In genomic region chr13:41520549-41521161, GRCm38 (mm10) we compare ENCODE assay signal across 34 mouse cellular contexts. TPM values are rescaled to one million over a fixed set of nuclear protein-coding genes. Genes with fewer than 3 reads are reported as not detected.
DNase-seq lines count a peak whose midpoint lies in the region; ATAC-seq and TF ChIP-seq lines count a peak whose summit lies in the region.
"Had no signal": no experiment of that assay in that cellular context is flagged by ENCODE, and none has a peak within 500 bp of the region (broad histone marks: within the 10 kb centered on the region; RNA-seq: fewer than 3 reads in every experiment).

No protein-coding gene starts in this region.

- dilution Hi-C loops in CH12.LX (cut with MboI; ENCODE audit: extremely low pct_ligation_motif_present, extremely low pct_unique_long_range_greater_than_20kb, low sequenced_read_pairs), result no loop called here

- no peaks in the 10 kb centered on the region for H3K27me3 ChIP-seq in liver, adult 2 months (ENCODE audit: control insufficient read depth, insufficient read depth, low read length)
- no peaks in the 10 kb centered on the region for H3K27me3 ChIP-seq in liver, postnatal 0 days (ENCODE audit: insufficient read depth, low read length)
- no peaks in the 10 kb centered on the region for H3K27me3 ChIP-seq in CH12.LX (replicated peaks)
- H3K27me3 ChIP-seq in forebrain, embryonic 13.5 days, result no peaks in the 10 kb centered on the region
- H3K27me3 ChIP-seq: heart, embryonic 13.5 days; limb, embryonic 15.5 days; lung, embryonic 15.5 days; neural tube, embryonic 15.5 days; Patski had no signal

- H3K9ac ChIP-seq in liver, adult 2 months (ENCODE audit: low read depth, low read length), result no peak overlapping the region
- no peak overlapping the region for H3K9ac ChIP-seq in liver, postnatal 0 days (replicated peaks)
- no peak overlapping the region for H3K9ac ChIP-seq in CH12.LX (ENCODE audit: insufficient read depth, low read depth)
- no peak overlapping the region for H3K9ac ChIP-seq in forebrain, embryonic 13.5 days
- H3K9ac ChIP-seq: forebrain, postnatal 0 days; heart, embryonic 13.5 days; hindbrain, embryonic 14.5 days; limb, embryonic 15.5 days; liver, embryonic 14.5 days; lung, embryonic 15.5 days; neural tube, embryonic 15.5 days had no signal

- no peak overlapping the region for H3K27ac ChIP-seq in liver, adult 2 months (replicated peaks; ENCODE audit: insufficient read depth, low read depth, low read length)
- H3K27ac ChIP-seq in liver, postnatal 0 days (ENCODE audit: low read depth), result no peak overlapping the region
- H3K27ac ChIP-seq in CH12.LX (ENCODE audit: insufficient read depth, low read depth), result peak overlapping the region; percentile 53; the same call in 1 of the 2 replicates
- H3K27ac ChIP-seq in embryonic fibroblast, embryonic 13.5 days (ENCODE audit: insufficient read depth, low read length), result peak overlapping the region; percentile 70
- H3K27ac ChIP-seq in forebrain, embryonic 13.5 days, result no peak overlapping the region
- H3K27ac ChIP-seq: heart, embryonic 13.5 days; hindbrain, embryonic 14.5 days; limb, embryonic 10.5 days; limb, embryonic 15.5 days; liver, embryonic 14.5 days; lung, embryonic 15.5 days; macrophage; neural tube, embryonic 15.5 days; stomach, postnatal 0 days had no signal

- no peaks in the 10 kb centered on the region for H3K79me2 ChIP-seq in liver, adult 2 months (ENCODE audit: control insufficient read depth, insufficient read depth, low read length)
- H3K79me2 ChIP-seq in CH12.LX (replicated peaks; ENCODE audit: control insufficient read depth, extremely low read depth, insufficient read depth, poor library complexity, severe bottlenecking), result no peaks in the 10 kb centered on the region

- no peak for TF ChIP-seq RAD21 in CH12.LX (IDR thresholded peaks at IDR 0.05; ENCODE audit: low read depth, low read length)

- no peaks in the 10 kb centered on the region for H3K4me1 ChIP-seq in liver, adult 2 months (ENCODE audit: control insufficient read depth, insufficient read depth, low read length)
- H3K4me1 ChIP-seq in liver, postnatal 0 days (ENCODE audit: insufficient read depth), result peaks cover 4% of the 10 kb centered on the region; the same call in 1 of the 2 replicates
- peaks cover 11 to 39% of the 10 kb centered on the region in 2 experiments for H3K4me1 ChIP-seq in CH12.LX (ENCODE audit: control insufficient read depth in 1 of 2, insufficient read depth in 2 of 2)
- H3K4me1 ChIP-seq in embryonic fibroblast, embryonic 13.5 days (ENCODE audit: control insufficient read depth, insufficient read depth, low read length), result peaks cover 8% of the 10 kb centered on the region
- no peaks in the 10 kb centered on the region for H3K4me1 ChIP-seq in forebrain, embryonic 13.5 days
- H3K4me1 ChIP-seq: neural tube, embryonic 15.5 days had no signal

- H3K4me2 ChIP-seq in liver, postnatal 0 days (ENCODE audit: low read depth, low read length), result no peak overlapping the region
- H3K4me2 ChIP-seq in CH12.LX (ENCODE audit: insufficient read depth, low read depth, poor library complexity, severe bottlenecking), result peak overlapping the region; percentile 52; the same call in 1 of the 2 replicates
- H3K4me2 ChIP-seq in forebrain, embryonic 13.5 days, result no peak overlapping the region
- H3K4me2 ChIP-seq: heart, embryonic 13.5 days; hindbrain, embryonic 14.5 days; limb, embryonic 15.5 days; lung, embryonic 15.5 days; neural tube, embryonic 15.5 days had no signal

- 85% methylated on average over 5 of the region's 5 CpGs for WGBS in liver, adult 2 months
- WGBS in liver, postnatal 0 days (ENCODE audit: insufficient replicate concordance), result 80% methylated on average over 5 of the region's 5 CpGs
- WGBS in forebrain, embryonic 13.5 days, result 93% methylated on average over 5 of the region's 5 CpGs

- no peak for TF ChIP-seq POLR2A in liver, adult 2 months (IDR thresholded peaks at IDR 0.05; ENCODE audit: extremely low read depth, insufficient read depth, low read length)
- TF ChIP-seq POLR2A in CH12.LX (IDR thresholded peaks at IDR 0.05; ENCODE audit: low read depth, low read length), result no peak
- TF ChIP-seq POLR2A in embryonic fibroblast, embryonic 13.5 days (IDR thresholded peaks at IDR 0.05; ENCODE audit: low read depth, low read length), result no peak

- ATAC-seq in liver, postnatal 0 days, result no peak
- ATAC-seq in forebrain, embryonic 13.5 days, result no peak
- no peak for ATAC-seq in frontal cortex, adult (ENCODE audit: low TSS enrichment)
- ATAC-seq: forebrain, postnatal 0 days; intestine, postnatal 0 days; Patski had no signal

- no peak for TF ChIP-seq CTCF in liver, adult 2 months (IDR thresholded peaks at IDR 0.05; ENCODE audit: low read depth, low read length)
- no peak for TF ChIP-seq CTCF in liver, postnatal 0 days (IDR thresholded peaks at IDR 0.05; ENCODE audit: low read depth)
- TF ChIP-seq CTCF in CH12.LX (conservative IDR thresholded peaks at IDR 0.05 in 1 of 2, IDR thresholded peaks at IDR 0.05 in 1 of 2; ENCODE audit: low read depth in 2 of 2, low read length in 2 of 2), result no peak
- no peak for TF ChIP-seq CTCF in embryonic fibroblast, embryonic 13.5 days (IDR thresholded peaks at IDR 0.05; ENCODE audit: borderline replicate concordance, insufficient read depth, low read length)

- no peaks in the 10 kb centered on the region for H3K9me3 ChIP-seq in liver, postnatal 0 days (ENCODE audit: low read length)
- H3K9me3 ChIP-seq in CH12.LX (replicated peaks; ENCODE audit: low read length), result no peaks in the 10 kb centered on the region
- H3K9me3 ChIP-seq in forebrain, embryonic 13.5 days (replicated peaks), result no peaks in the 10 kb centered on the region
- H3K9me3 ChIP-seq: heart, embryonic 13.5 days; limb, embryonic 10.5 days; limb, embryonic 15.5 days; lung, embryonic 15.5 days; neural tube, embryonic 15.5 days had no signal

- no peak overlapping the region for H3K4me3 ChIP-seq in liver, adult 2 months (ENCODE audit: insufficient read depth, low read depth, low read length)
- no peak overlapping the region for H3K4me3 ChIP-seq in liver, postnatal 0 days (ENCODE audit: low read depth, low read length)
- H3K4me3 ChIP-seq in CH12.LX (replicated peaks in 1 of 3; ENCODE audit: low read depth in 2 of 3, low read length in 2 of 3, poor library complexity in 1 of 3), result no peak overlapping the region
- no peak overlapping the region for H3K4me3 ChIP-seq in embryonic fibroblast, embryonic 13.5 days (ENCODE audit: insufficient read depth, low read length)
- H3K4me3 ChIP-seq in forebrain, embryonic 13.5 days, result no peak overlapping the region
- H3K4me3 ChIP-seq: heart, embryonic 13.5 days; limb, embryonic 10.5 days; limb, embryonic 15.5 days; lung, embryonic 15.5 days; neural tube, embryonic 15.5 days had no signal

- no peak for TF ChIP-seq EP300 in liver, postnatal 0 days (IDR thresholded peaks at IDR 0.05; ENCODE audit: low read depth)
- TF ChIP-seq EP300 in CH12.LX (IDR thresholded peaks at IDR 0.05; ENCODE audit: low read length), result no peak

- in situ Hi-C loops in CH12.LX (cut with MboI; ENCODE audit: low pct_ligation_motif_present, low pct_unique_long_range_greater_than_20kb, low sequenced_read_pairs), result no loop called here

- H3K36me3 ChIP-seq in liver, adult 2 months (ENCODE audit: control insufficient read depth, insufficient read depth, low read length), result no peaks in the 10 kb centered on the region
- no peaks in the 10 kb centered on the region for H3K36me3 ChIP-seq in liver, postnatal 0 days (replicated peaks; ENCODE audit: insufficient read depth, low read length)
- no peaks in the 10 kb centered on the region for H3K36me3 ChIP-seq in CH12.LX (replicated peaks in 1 of 2; ENCODE audit: control insufficient read depth in 1 of 2, insufficient read depth in 1 of 2, low read length in 1 of 2)
- H3K36me3 ChIP-seq in forebrain, embryonic 13.5 days (ENCODE audit: poor library complexity, severe bottlenecking), result no peaks in the 10 kb centered on the region
- H3K36me3 ChIP-seq: heart, embryonic 13.5 days; limb, embryonic 10.5 days; limb, embryonic 15.5 days; lung, embryonic 15.5 days; neural tube, embryonic 15.5 days had no signal

- peak; percentile 12 for DNase-seq in liver, adult 2 months (ENCODE audit: extremely low read depth, low read depth, low spot score)
- DNase-seq in liver, postnatal 0 days, result no peak
- no peak for DNase-seq in CH12.LX (ENCODE audit: extremely low read depth)
- no peak for DNase-seq in ovary, postnatal 14 days (ENCODE audit: low spot score)
- DNase-seq: adrenal gland, postnatal 14 days; B cell, adult 2 months; cerebellum, adult 2 months; cerebellum, postnatal 14 days; forebrain, postnatal 0 days; gastrocnemius, postnatal 14 days; heart, adult 11 months; heart, postnatal 10 days; kidney, adult 9 months; kidney, postnatal 10 days; layer of hippocampus, postnatal 36 days; midbrain, embryonic 14.5 days; right cerebral cortex, postnatal 25 days; spleen, adult 18-20 months; thymus, adult 2 months; thymus, postnatal 36 days had no signal

TF ChIP-seq in CH12.LX, 34 proteins besides CTCF, POLR2A, EP300 and RAD21:
- no peak for TF ChIP-seq SIN3A (IDR thresholded peaks at IDR 0.05; ENCODE audit: low read length)
- TF ChIP-seq JUN (IDR thresholded peaks at IDR 0.05; ENCODE audit: insufficient read depth, low read depth, low read length), result peak; percentile 8; the same call in 1 of the 2 replicates

RNA-seq across cellular contexts. Expression of gene Nedd9, which starts 33.5 kb away (rescaled TPM):
- total RNA-seq in liver, adult 2 months (2014; rRNA removed), result 3.3 and 4.2 TPM in 2 replicates
- polyA plus RNA-seq in liver, adult 2 months (2012; rRNA removed), result 1.3 and 2.5 TPM in 2 replicates
- polyA plus RNA-seq in liver, postnatal 0 days (2015; fragmentation: Nextera tagmentation; extraction: Ambion mirVana), result 6.8 and 6.9 TPM in 2 replicates
- 42.5 and 46.5 TPM in 2 replicates for total RNA-seq in CH12.LX (2012; rRNA removed)
- 44.6 and 48.7 TPM in 2 replicates for total RNA-seq in CH12.LX (2014; rRNA removed)
- polyA plus RNA-seq in CH12.LX (2012; ENCODE audit: insufficient read length, low read depth), result 41.3 and 54.1 TPM in 2 replicates
- polyA plus RNA-seq in embryonic fibroblast, embryonic 13.5 days (2011; ENCODE audit: insufficient read length, low read depth, missing spikeins), result 51.7 and 65.6 TPM in 2 replicates
- polyA plus RNA-seq in forebrain, embryonic 13.5 days (2015; fragmentation: Nextera tagmentation; extraction: Ambion mirVana), result 19.5 and 22.2 TPM in 2 replicates

Comparison
In these comparisons a context has a peak if more than half of its experiments do, and no peak if none do; other contexts are left out.
1. H3K27ac ChIP-seq: peak in CH12.LX (single experiment) and embryonic fibroblast, embryonic 13.5 days (single experiment); none in liver, adult 2 months (single experiment), liver, postnatal 0 days (single experiment) and forebrain, embryonic 13.5 days (single experiment).